Mouse (Mus musculus) stomach, embryonic 16.5 days (tissue): Measurements from ENCODE around the gene Perp. TPM values are rescaled to one million over a fixed set of nuclear protein-coding genes. Genes with fewer than 3 reads are reported as not detected.

Experiments used
- ATAC-seq: fragments of 200-750 bp; cut with Nextera tagmentation; 2 replicates; pipeline ENCODE4 v1.8.0; 2017; ENCODE audit warnings: moderate number of reproducible peaks, moderate TSS enrichment; ENCODE audit not compliant: insufficient read depth, low FRiP score
- H3K27ac ChIP-seq: fragments of 300-500 bp; sonication (generic); 2 replicates; pipeline ENCODE4 v1.5.1; 2014; ENCODE audit warnings: low read length
- H3K27me3 ChIP-seq: fragments of 300-500 bp; sonication (generic); 2 replicates; pipeline ENCODE4 v1.6.1; 2014; ENCODE audit warnings: low read length, control low read depth, mixed read lengths; ENCODE audit not compliant: control insufficient read depth, insufficient read depth
- H3K36me3 ChIP-seq: fragments of 300-500 bp; sonication (generic); 2 replicates; pipeline ENCODE4 v1.6.1; 2014; ENCODE audit warnings: low read length; ENCODE audit not compliant: control insufficient read depth, insufficient read depth
- H3K4me1 ChIP-seq: fragments of 300-500 bp; sonication (generic); 2 replicates; pipeline ENCODE4 v1.6.1; 2014; ENCODE audit warnings: low read length, control low read depth, mixed read lengths; ENCODE audit not compliant: control insufficient read depth, insufficient read depth
- H3K4me2 ChIP-seq: fragments of 300-500 bp; sonication (generic); 2 replicates; pipeline ENCODE4 v1.6.1; 2014; ENCODE audit warnings: low read depth, low read length, mixed read lengths
- H3K4me3 ChIP-seq: fragments of 300-500 bp; sonication (generic); replicated peaks from 2 replicates; pipeline ENCODE4 v1.5.1; 2014; ENCODE audit warnings: mild to moderate bottlenecking, low read length
- H3K9ac ChIP-seq: fragments of 300-500 bp; sonication (generic); 2 replicates; pipeline ENCODE4 v1.6.1; 2014; ENCODE audit warnings: low read length
- H3K9me3 ChIP-seq: fragments of 300-500 bp; sonication (generic); replicated peaks from 2 replicates; pipeline ENCODE4 v1.6.1; 2016; ENCODE audit warnings: low read length, control low read depth; ENCODE audit not compliant: control insufficient read depth
- WGBS: fragments of 180-500 bp; shearing (Covaris S2); extraction: QIAGEN DNeasy Blood & Tissue Kit; methylation state at CpG from one replicate; pipeline ENCODE4 v1.1.7; 2014; 5-methylcytosine and 5-hydroxymethylcytosine counted together
- polyA plus RNA-seq: library from polyadenylated mRNA; unstranded; fragments of >200 nt; fragmentation: Nextera tagmentation; extraction: Ambion mirVana; gene quantifications from 2 replicates; pipeline ENCODE4 v1.2.1, GENCODE M21; 2015

The Perp gene
- polyA plus RNA-seq, 1 experiment from 2014 or later = 465 TPM

DNA sequence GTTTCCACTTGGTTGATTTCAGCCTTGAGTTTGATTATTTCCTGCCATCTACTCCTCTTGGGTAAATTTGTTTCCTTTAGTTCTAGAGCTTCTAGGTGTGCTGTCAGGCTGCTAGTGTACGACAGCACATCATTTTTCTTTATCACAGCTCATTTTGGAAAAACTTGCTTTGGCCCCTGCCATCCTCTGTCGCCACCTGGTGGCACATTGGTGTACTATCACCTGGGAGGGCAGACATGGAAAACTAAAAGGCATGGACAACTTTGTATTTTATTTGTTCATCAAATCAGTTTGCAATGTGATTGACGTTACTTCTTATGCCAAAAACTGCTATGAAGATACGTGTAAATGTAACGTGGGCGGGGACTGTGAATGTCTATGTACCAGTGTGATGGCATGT, 59.3 kb downstream of the Perp start:
- no peak overlapping the region for H3K4me2 ChIP-seq
- H3K4me1 ChIP-seq = no peaks in the 10 kb centered on the region
- WGBS = 18% methylated on average over 6 of the region's 6 CpGs
- ATAC-seq = no peak
- H3K9ac ChIP-seq = no peak overlapping the region
- no peaks in the 10 kb centered on the region for H3K9me3 ChIP-seq
- H3K36me3 ChIP-seq = no peaks in the 10 kb centered on the region
- no peaks in the 10 kb centered on the region for H3K27me3 ChIP-seq
- H3K27ac ChIP-seq = no peak overlapping the region
- no peak overlapping the region for H3K4me3 ChIP-seq

Other genes with a start within 250 kb of the Perp start
- 3.1 and 3.2 TPM in 2 replicates for gene Arfgef3, start 101.1 kb upstream of the Perp start, polyA plus RNA-seq
- 0.13 TPM in 1 of 2 replicates, not detected in the other for gene Gm4922, start 58.2 kb upstream of the Perp start, polyA plus RNA-seq
- 2.5 and 3.1 TPM in 2 replicates for gene Tnfaip3, start 170.6 kb downstream of the Perp start, polyA plus RNA-seq